Mouse (Mus musculus) stomach, embryonic 16.5 days (tissue): ENCODE data around the gene Smcr8. TPM values are rescaled to one million over a fixed set of nuclear protein-coding genes. Genes with fewer than 3 reads are reported as not detected.

Source experiments
- ATAC-seq: fragments of 200-750 bp; cut with Nextera tagmentation; 2 replicates; pipeline ENCODE4 v1.8.0; 2017; ENCODE audit warnings: moderate number of reproducible peaks, moderate TSS enrichment; ENCODE audit not compliant: insufficient read depth, low FRiP score
- H3K27ac ChIP-seq: fragments of 300-500 bp; sonication (generic); 2 replicates; pipeline ENCODE4 v1.5.1; 2014; ENCODE audit warnings: low read length
- H3K27me3 ChIP-seq: fragments of 300-500 bp; sonication (generic); 2 replicates; pipeline ENCODE4 v1.6.1; 2014; ENCODE audit warnings: low read length, control low read depth, mixed read lengths; ENCODE audit not compliant: control insufficient read depth, insufficient read depth
- H3K36me3 ChIP-seq: fragments of 300-500 bp; sonication (generic); 2 replicates; pipeline ENCODE4 v1.6.1; 2014; ENCODE audit warnings: low read length; ENCODE audit not compliant: control insufficient read depth, insufficient read depth
- H3K4me1 ChIP-seq: fragments of 300-500 bp; sonication (generic); 2 replicates; pipeline ENCODE4 v1.6.1; 2014; ENCODE audit warnings: low read length, control low read depth, mixed read lengths; ENCODE audit not compliant: control insufficient read depth, insufficient read depth
- H3K4me2 ChIP-seq: fragments of 300-500 bp; sonication (generic); 2 replicates; pipeline ENCODE4 v1.6.1; 2014; ENCODE audit warnings: low read depth, low read length, mixed read lengths
- H3K4me3 ChIP-seq: fragments of 300-500 bp; sonication (generic); replicated peaks from 2 replicates; pipeline ENCODE4 v1.5.1; 2014; ENCODE audit warnings: mild to moderate bottlenecking, low read length
- H3K9ac ChIP-seq: fragments of 300-500 bp; sonication (generic); 2 replicates; pipeline ENCODE4 v1.6.1; 2014; ENCODE audit warnings: low read length
- H3K9me3 ChIP-seq: fragments of 300-500 bp; sonication (generic); replicated peaks from 2 replicates; pipeline ENCODE4 v1.6.1; 2016; ENCODE audit warnings: low read length, control low read depth; ENCODE audit not compliant: control insufficient read depth
- whole genome bisulfite sequencing: fragments of 180-500 bp; shearing (Covaris S2); extraction: QIAGEN DNeasy Blood & Tissue Kit; methylation state at CpG from one replicate; pipeline ENCODE4 v1.1.7; 2014; 5-methylcytosine and 5-hydroxymethylcytosine counted together
- microRNA-seq: library from miRNA; unstranded; fragments of <30 nt; microRNA quantifications from one replicate; pipeline ENCODE4, GENCODE M21; 2016
- polyA plus RNA-seq: library from polyadenylated mRNA; unstranded; fragments of >200 nt; fragmentation: Nextera tagmentation; extraction: Ambion mirVana; gene quantifications from 2 replicates; pipeline ENCODE4 v1.2.1, GENCODE M21; 2015

Smcr8 gene
- polyA plus RNA-seq, 1 experiment from 2014 or later, result 5.6 TPM

- Histone ChIP-seq H3K27me3 (no peaks in the 10 kb centered on the region), H3K9ac (no peak overlapping the region), H3K4me3 (no peak overlapping the region), H3K27ac (no peak overlapping the region), H3K9me3 (no peaks in the 10 kb centered on the region), H3K4me1 (no peaks in the 10 kb centered on the region), H3K4me2 (no peak overlapping the region), H3K36me3 (no peaks in the 10 kb centered on the region)
- WGBS, result 67% methylated on average over 2 of the region's 2 CpGs
- ATAC-seq, result no peak
These were observed 46.4 kb downstream of the Smcr8 start for GRCm38 (mm10) chr11:60823771-60824170.

DNA sequence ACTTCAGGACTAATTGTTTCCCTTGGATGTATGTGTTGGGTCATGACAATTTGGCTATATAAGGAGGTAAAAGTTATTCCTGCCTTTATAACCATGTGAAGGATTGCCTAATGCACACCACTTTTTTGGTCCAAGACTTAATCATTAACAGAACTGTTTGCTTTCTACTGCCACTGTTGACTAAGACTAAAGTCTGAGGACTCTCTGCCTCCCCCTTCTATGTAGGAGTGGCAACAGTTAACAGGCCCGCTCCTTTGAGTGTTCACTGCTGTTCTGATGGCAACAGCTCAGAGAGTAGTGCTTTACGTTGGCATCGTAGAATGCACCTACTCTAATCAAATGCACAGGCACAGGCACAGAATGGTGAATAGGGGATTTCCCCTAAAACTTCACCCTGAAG is 47.9 kb downstream of the Smcr8 start:
- Histone ChIP-seq H3K36me3 (no peaks in the 10 kb centered on the region), H3K27ac (peak overlapping the region; percentile 47; the same call in 1 of the 2 replicates), H3K4me2 (no peak overlapping the region), H3K27me3 (no peaks in the 10 kb centered on the region), H3K4me1 (no peaks in the 10 kb centered on the region), H3K9me3 (no peaks in the 10 kb centered on the region), H3K9ac (no peak overlapping the region), H3K4me3 (no peak overlapping the region)
- peak; percentile 90 for ATAC-seq
- WGBS, result 49% methylated on average over 3 of the region's 3 CpGs

DNA sequence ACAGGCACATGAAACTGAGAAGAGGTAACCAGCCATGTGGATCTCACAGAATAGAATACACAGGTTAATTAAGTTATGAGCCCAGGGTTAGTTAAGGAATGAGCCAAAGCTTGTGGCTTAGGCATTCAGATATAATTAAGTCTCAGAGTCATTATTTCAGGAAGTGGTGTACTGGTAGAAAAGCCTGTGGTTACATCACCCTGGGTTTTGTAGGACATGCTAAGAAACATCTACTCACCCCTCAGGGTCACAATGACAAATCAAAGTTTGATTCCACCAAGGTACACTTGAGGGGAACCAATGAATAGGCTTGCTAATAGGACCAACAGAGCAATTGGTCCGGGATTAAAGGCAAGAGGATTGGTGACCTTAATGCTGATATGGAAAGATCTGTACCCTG is 49.4 kb downstream of the Smcr8 start:
- Histone ChIP-seq H3K4me2 (no peak overlapping the region), H3K36me3 (no peaks in the 10 kb centered on the region), H3K4me1 (peaks cover 5% of the 10 kb centered on the region; the same call in 1 of the 2 replicates), H3K27ac (no peak overlapping the region), H3K4me3 (no peak overlapping the region), H3K9me3 (no peaks in the 10 kb centered on the region), H3K27me3 (no peaks in the 10 kb centered on the region), H3K9ac (no peak overlapping the region)
- 53% methylated on average over 1 of the region's 1 CpGs for WGBS
- ATAC-seq, result no peak

- H3K27me3 ChIP-seq, result no peaks in the 10 kb centered on the region
- ATAC-seq, result no peak
- H3K4me2 ChIP-seq, result no peak overlapping the region
- H3K36me3 ChIP-seq, result no peaks in the 10 kb centered on the region
- 59% methylated on average over 4 of the region's 4 CpGs for WGBS
- peaks cover 5% of the 10 kb centered on the region; the same call in 1 of the 2 replicates for H3K4me1 ChIP-seq
- H3K9ac ChIP-seq, result no peak overlapping the region
- no peak overlapping the region for H3K4me3 ChIP-seq
- no peak overlapping the region for H3K27ac ChIP-seq
- H3K9me3 ChIP-seq, result no peaks in the 10 kb centered on the region
These were observed 50.1 kb downstream of the Smcr8 start for GRCm38 (mm10) chr11:60827241-60827945.

- H3K9ac ChIP-seq, result no peak overlapping the region
- no peaks in the 10 kb centered on the region for H3K27me3 ChIP-seq
- 26% methylated on average over 2 of the region's 2 CpGs for WGBS
- H3K9me3 ChIP-seq, result no peaks in the 10 kb centered on the region
- ATAC-seq, result no peak
- H3K27ac ChIP-seq, result no peak overlapping the region
- peaks cover 5% of the 10 kb centered on the region; the same call in 1 of the 2 replicates for H3K4me1 ChIP-seq
- H3K4me3 ChIP-seq, result no peak overlapping the region
- no peak overlapping the region for H3K4me2 ChIP-seq
- no peaks in the 10 kb centered on the region for H3K36me3 ChIP-seq
These were observed 51.6 kb downstream of the Smcr8 start for GRCm38 (mm10) chr11:60828903-60829302.

- ATAC-seq, result peak; percentile 96
- no peaks in the 10 kb centered on the region for H3K27me3 ChIP-seq
- H3K9me3 ChIP-seq, result no peaks in the 10 kb centered on the region
- no peaks in the 10 kb centered on the region for H3K36me3 ChIP-seq
- peaks cover 5% of the 10 kb centered on the region; the same call in 1 of the 2 replicates for H3K4me1 ChIP-seq
- peak within 1 kb of the TSS; percentile 78 for H3K4me2 ChIP-seq
- H3K4me3 ChIP-seq, result peak within 1 kb of the TSS; percentile 76
- peak within 1 kb of the TSS; percentile 84 for H3K9ac ChIP-seq
- H3K27ac ChIP-seq, result peak within 1 kb of the TSS; percentile 80
- under 1% methylated on average over 34 of the region's 34 CpGs for WGBS
These were observed 53.2 kb downstream of the Smcr8 start, which contains the start of gene Dhrs7b for GRCm38 (mm10) chr11:60830433-60831052. Dhrs7b (plus strand) TSS chr11:60830631.

DNA sequence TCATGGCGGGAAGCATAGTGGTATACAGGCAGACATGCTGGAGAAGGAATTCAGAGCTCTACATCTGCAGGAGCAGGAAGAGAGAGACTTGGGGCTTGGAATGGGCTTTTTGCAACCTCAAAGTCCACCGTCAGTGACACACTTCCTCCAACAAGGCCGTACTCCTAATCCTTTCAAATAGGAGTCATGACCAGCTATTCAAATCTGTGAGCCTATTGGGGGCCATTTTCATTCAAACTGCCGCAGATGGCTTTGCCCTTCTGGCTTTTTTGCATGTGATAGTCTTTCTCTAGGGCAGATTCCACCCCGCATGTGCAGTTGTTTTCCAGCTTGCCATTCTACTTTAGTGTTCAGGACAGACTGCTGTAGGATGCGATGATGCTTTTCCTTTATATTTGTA is 59.6 kb downstream of the Smcr8 start:
- Histone ChIP-seq H3K9me3 (no peaks in the 10 kb centered on the region), H3K27ac (no peak overlapping the region), H3K4me1 (no peaks in the 10 kb centered on the region), H3K4me3 (no peak overlapping the region), H3K4me2 (no peak overlapping the region), H3K9ac (no peak overlapping the region), H3K27me3 (no peaks in the 10 kb centered on the region), H3K36me3 (no peaks in the 10 kb centered on the region)
- ATAC-seq, result no peak
- WGBS, result 95% methylated on average over 6 of the region's 6 CpGs

Small RNA genes within 50 kb of the gene (microRNA-seq; reads per million reads assigned to microRNA genes)
- gene Mir5100, result 2.0 reads per million, percentile 7 among the genes with 10 or more reads in this experiment

Other genes with a start within 250 kb of the Smcr8 start
- gene Alkbh5, start 241.1 kb upstream of the Smcr8 start, polyA plus RNA-seq, result 26.3 and 26.7 TPM in 2 replicates
- gene Llgl1, start 77.8 kb upstream of the Smcr8 start, polyA plus RNA-seq, result 43.2 and 46.7 TPM in 2 replicates
- gene Flii, start 50.3 kb upstream of the Smcr8 start, polyA plus RNA-seq, result 87.7 and 97.6 TPM in 2 replicates
- 11.2 and 13.2 TPM in 2 replicates for gene Mief2, start 49.1 kb upstream of the Smcr8 start, polyA plus RNA-seq
- 13.0 and 13.8 TPM in 2 replicates for gene Top3a, start 159 bp upstream of the Smcr8 start, polyA plus RNA-seq
- 68.3 and 69.8 TPM in 2 replicates for gene Shmt1, start 34.2 kb downstream of the Smcr8 start, polyA plus RNA-seq
- 42.8 and 43.6 TPM in 2 replicates for gene Dhrs7b, start 53.1 kb downstream of the Smcr8 start, polyA plus RNA-seq
- 58.7 and 60.1 TPM in 2 replicates for gene Tmem11, start 101.7 kb downstream of the Smcr8 start, polyA plus RNA-seq
- gene Natd1, start 137.2 kb downstream of the Smcr8 start, polyA plus RNA-seq, result 11.0 and 13.8 TPM in 2 replicates
- gene Map2k3, start 154.5 kb downstream of the Smcr8 start, polyA plus RNA-seq, result 119 and 132 TPM in 2 replicates
- gene Kcnj12, start 245.0 kb downstream of the Smcr8 start, polyA plus RNA-seq, result 0.41 and 0.93 TPM in 2 replicates